Mouse (Mus musculus): Measurements from ENCODE around the gene Fut1. TPM values are rescaled to one million over a fixed set of nuclear protein-coding genes. Genes with fewer than 3 reads are reported as not detected.
A peak's percentile ranks its signal among the peaks of the same experiment; 100 is the strongest.

Fut1 gene
- total RNA-seq, 2 experiments from 2014 or later, result not detected

DNA sequence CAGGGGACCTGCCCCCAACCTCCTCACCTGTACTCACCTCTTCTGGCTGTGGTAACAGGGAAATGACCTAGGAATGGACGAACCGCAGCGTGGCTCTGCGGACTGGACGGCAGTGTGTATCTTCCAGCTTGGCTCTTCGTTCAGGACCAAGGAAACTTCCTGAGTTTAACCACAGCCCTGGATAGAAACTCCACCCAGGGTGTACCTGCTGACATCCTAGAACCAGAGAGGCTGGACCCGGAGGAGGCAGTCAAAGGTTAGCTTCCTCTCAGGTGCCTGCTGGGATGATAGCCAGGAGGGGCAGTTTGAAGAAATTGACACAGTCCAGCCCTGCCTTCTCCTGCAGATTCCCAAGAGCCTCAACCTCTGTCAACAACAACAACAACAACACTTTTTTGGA is 49.1 kb downstream of the Fut1 start, which contains the start of gene Fut2:
TSS of gene Fut2 (minus strand) at position 234 of the 400 bp plus-strand sequence.
- DNase-seq (ENCODE audit: extremely low spot score in 1 of 2, low spot score in 1 of 2), result no peak

DNA sequence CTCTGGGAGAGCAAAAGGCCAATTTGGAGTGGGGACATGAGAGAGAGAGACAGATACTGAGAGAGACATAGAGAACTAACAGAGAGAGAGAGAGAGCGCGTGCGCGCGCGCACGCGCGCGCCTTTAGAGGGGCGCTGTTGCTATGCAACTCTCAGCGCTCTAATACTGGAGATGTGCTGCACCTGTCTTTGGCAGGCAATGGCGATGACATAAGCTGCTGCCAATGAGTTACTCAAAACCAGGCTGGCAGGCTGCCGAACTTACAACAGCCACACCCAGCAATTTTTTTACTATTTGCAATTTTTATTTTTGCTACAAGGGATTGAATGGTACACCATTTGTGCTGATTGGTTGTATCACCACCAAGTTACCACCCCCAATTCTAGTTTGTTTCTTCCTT is 50.7 kb downstream of the Fut1 start:
- DNase-seq (ENCODE audit: extremely low spot score in 1 of 2, low spot score in 1 of 2), result peak in 1 of 2 experiments; percentile 51

DNA sequence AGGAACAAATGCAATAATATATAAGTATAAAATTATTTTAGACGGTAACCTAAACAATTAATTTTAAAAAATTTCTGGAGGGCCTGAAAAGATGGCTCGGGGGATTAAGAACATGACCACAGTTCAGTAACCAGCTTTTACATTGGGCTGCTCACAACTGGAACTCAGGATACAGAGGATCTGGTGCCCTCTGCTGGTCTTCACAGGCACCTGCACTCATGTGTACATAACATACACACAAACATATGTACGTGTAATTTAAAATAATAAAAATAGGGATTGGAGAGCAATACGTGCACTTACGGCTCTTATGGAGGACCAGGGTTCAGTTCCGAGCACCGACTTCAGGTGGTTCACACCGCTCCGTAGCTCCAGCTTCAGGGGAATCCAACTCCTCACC is 51.8 kb downstream of the Fut1 start:
- no peak for DNase-seq (ENCODE audit: extremely low spot score in 1 of 2, low spot score in 1 of 2)

Other genes starting within 250 kb of the Fut1 start
- 100 to 1,000 TPM; 151 to 155 TPM for gene Lin7b, start 246.7 kb upstream of the Fut1 start, total RNA-seq (2021)
- 100 to 1,000 TPM; 288 to 443 TPM for gene Snrnp70, start 221.5 kb upstream of the Fut1 start, total RNA-seq (2021)
- gene Kcna7, start 211.6 kb upstream of the Fut1 start, total RNA-seq (2021), result not detected
- under 1 TPM in 1 of 2 experiments, not detected in 1; 0.22 TPM for gene Ntf5, start 203.6 kb upstream of the Fut1 start, total RNA-seq (2021)
- gene Lhb, start 196.5 kb upstream of the Fut1 start, total RNA-seq (2021), result under 1 TPM in 1 of 2 experiments, not detected in 1; 0.57 TPM
- gene Gys1, start 182.4 kb upstream of the Fut1 start, total RNA-seq (2021), result 10 to 100 TPM; 13.9 to 16.5 TPM
- 10 to 100 TPM; 34.3 to 40.6 TPM for gene Ruvbl2, start 179.2 kb upstream of the Fut1 start, total RNA-seq (2021)
- 100 to 1,000 TPM; 204 to 228 TPM for gene Ftl1, start 157.4 kb upstream of the Fut1 start, total RNA-seq (2021)
- 10 to 100 TPM; 81.6 to 82.1 TPM for gene Bax, start 150.4 kb upstream of the Fut1 start, total RNA-seq (2021)
- not detected for gene Tulp2, start 135.4 kb upstream of the Fut1 start, total RNA-seq (2021)
- gene Gm45808, start 130.5 kb upstream of the Fut1 start, total RNA-seq (2021), result 1 to 10 TPM in 1 of 2 experiments, under 1 TPM in 1; 0.63 to 1.1 TPM
- 1 to 10 TPM; 3.1 to 5.7 TPM for gene Dhdh, start 128.5 kb upstream of the Fut1 start, total RNA-seq (2021)
- 100 to 1,000 TPM; 102 to 105 TPM for gene Nucb1, start 106.9 kb upstream of the Fut1 start, total RNA-seq (2021)
- 10 to 100 TPM; 19.6 to 21.6 TPM for gene Ppp1r15a, start 91.0 kb upstream of the Fut1 start, total RNA-seq (2021)
- under 1 TPM; 0.47 TPM for gene Plekha4, start 91.0 kb upstream of the Fut1 start, total RNA-seq (2021)
- gene Hsd17b14, start 62.4 kb upstream of the Fut1 start, total RNA-seq (2021), result under 1 TPM in 1 of 2 experiments, not detected in 1; 0.54 TPM
- gene Bcat2, start 47.1 kb upstream of the Fut1 start, total RNA-seq (2021), result 10 to 100 TPM; 20.5 to 23.4 TPM
- not detected for gene Fgf21, start 1.8 kb upstream of the Fut1 start, total RNA-seq (2021)
- gene Izumo1, start 4.5 kb downstream of the Fut1 start, total RNA-seq (2021), result not detected
- gene Rasip1, start 10.2 kb downstream of the Fut1 start, total RNA-seq (2021), result 1 to 10 TPM; 6.1 to 6.5 TPM
- gene Mamstr, start 22.7 kb downstream of the Fut1 start, total RNA-seq (2021), result 1 to 10 TPM; 3.1 to 3.4 TPM
- under 1 TPM; 0.31 to 0.32 TPM for gene Fut2, start 49.1 kb downstream of the Fut1 start, total RNA-seq (2021)
- 1 to 10 TPM; 3.4 to 4.5 TPM for gene Ntn5, start 66.7 kb downstream of the Fut1 start, total RNA-seq (2021)
- under 1 TPM; 0.80 to 0.86 TPM for gene Sec1, start 77.1 kb downstream of the Fut1 start, total RNA-seq (2021)
- 100 to 1,000 TPM; 164 to 190 TPM for gene Car11, start 82.6 kb downstream of the Fut1 start, total RNA-seq (2021)
- gene Dbp, start 87.8 kb downstream of the Fut1 start, total RNA-seq (2021), result 10 to 100 TPM; 65.3 to 80.4 TPM
- gene Rpl18, start 98.2 kb downstream of the Fut1 start, total RNA-seq (2021), result 100 to 1,000 TPM; 342 to 393 TPM
- 10 to 100 TPM; 33.7 to 34.7 TPM for gene Sphk2, start 100.7 kb downstream of the Fut1 start, total RNA-seq (2021)
- under 1 TPM; 0.12 to 0.21 TPM for gene Fam83e, start 103.9 kb downstream of the Fut1 start, total RNA-seq (2021)
- not detected for gene Spaca4, start 108.5 kb downstream of the Fut1 start, total RNA-seq (2021)
- 100 to 1,000 TPM; 256 to 314 TPM for gene Lmtk3, start 166.4 kb downstream of the Fut1 start, total RNA-seq (2021)
- 1 to 10 TPM; 6.8 to 9.1 TPM for gene Sult2b1, start 167.4 kb downstream of the Fut1 start, total RNA-seq (2021)
- gene Cyth2, start 197.3 kb downstream of the Fut1 start, total RNA-seq (2021), result 100 to 1,000 TPM; 153 to 154 TPM
- 1 to 10 TPM; 1.4 to 2.6 TPM for gene Kcnj14, start 207.5 kb downstream of the Fut1 start, total RNA-seq (2021)
- 10 to 100 TPM; 20.0 to 20.8 TPM for gene Grwd1, start 213.7 kb downstream of the Fut1 start, total RNA-seq (2021)

All from layer of hippocampus, postnatal 25 days (tissue).